Mouse (Mus musculus) brain, adult 2 months (tissue): ENCODE data around the gene Bbs9.
"Not testable (repeated sequence)": the region's sequence is repeated elsewhere in the genome, so short reads cannot be mapped to it uniquely, and the experiment has no call there.

Experiments used
- DNase-seq: peaks from one replicate; pipeline ENCODE4 v3.0.0; 2011; ENCODE audit warnings: low read depth, low spot score

The Bbs9 gene

GRCm38 (mm10) chr9:22846048-22846447 is 370.5 kb downstream of the Bbs9 start:
- DNase-seq: no peak

- no peak for DNase-seq
These were observed 371.3 kb downstream of the Bbs9 start for GRCm38 (mm10) chr9:22846783-22847182.

- DNase-seq: no peak
These were observed 373.3 kb downstream of the Bbs9 start for GRCm38 (mm10) chr9:22848800-22849199.

- no peak for DNase-seq
These were observed 373.7 kb downstream of the Bbs9 start for GRCm38 (mm10) chr9:22849212-22849611.

- DNase-seq: not testable (repeated sequence)
These were observed 393.6 kb downstream of the Bbs9 start for GRCm38 (mm10) chr9:22869147-22869546.

GRCm38 (mm10) chr9:22870661-22871060 is 395.1 kb downstream of the Bbs9 start:
- DNase-seq: no peak

GRCm38 (mm10) chr9:22875231-22875630 is 399.7 kb downstream of the Bbs9 start:
- peak; percentile 91 for DNase-seq

GRCm38 (mm10) chr9:22879266-22879665 is 403.8 kb downstream of the Bbs9 start:
- no peak for DNase-seq

- no peak for DNase-seq
These were observed 410.8 kb downstream of the Bbs9 start for GRCm38 (mm10) chr9:22886351-22886750.

- no peak for DNase-seq
These were observed 429.9 kb downstream of the Bbs9 start for GRCm38 (mm10) chr9:22905434-22905833.

- DNase-seq: no peak
These were observed 441.3 kb downstream of the Bbs9 start for GRCm38 (mm10) chr9:22916808-22917207.

GRCm38 (mm10) chr9:22935645-22936044 is 460.1 kb downstream of the Bbs9 start:
- DNase-seq: no peak
